Mouse (Mus musculus): ENCODE results near the gene Wwox. TPM values are rescaled to one million over a fixed set of nuclear protein-coding genes. Genes with fewer than 3 reads are reported as not detected.

Gene Wwox
- total and polyA plus RNA-seq, 3 experiments: 7.8 to 11.5 (median 9.1) TPM

DNA sequence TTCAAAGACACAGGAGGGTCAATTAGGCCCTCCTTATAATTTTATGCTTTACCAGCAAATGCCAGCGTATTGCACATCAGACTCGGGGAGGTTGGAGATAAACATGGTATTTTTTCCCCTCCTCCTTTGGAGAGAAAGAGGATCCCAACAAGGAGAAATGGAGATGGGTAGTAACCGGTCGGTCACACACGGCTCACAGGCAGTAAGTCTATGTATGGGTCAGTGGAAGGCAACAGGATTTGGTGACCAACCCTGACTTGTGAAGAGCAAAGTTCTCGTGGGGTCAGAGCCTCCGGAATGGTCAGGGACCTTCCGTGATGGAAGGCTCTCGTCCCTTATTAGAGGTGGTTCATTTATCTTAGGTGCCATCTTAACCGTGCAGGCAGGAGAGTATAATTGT, 374.4 kb downstream of the Wwox start:
- in situ Hi-C loops (cut with MboI; ENCODE audit: low pct_ligation_motif_present, low pct_unique_long_range_greater_than_20kb, low sequenced_read_pairs): no loop called here
- Histone ChIP-seq H3K9ac (ENCODE audit: insufficient read depth, low read depth) (no peak overlapping the region), H3K79me2 (replicated peaks; ENCODE audit: control insufficient read depth, extremely low read depth, insufficient read depth, poor library complexity, severe bottlenecking) (no peaks in the 10 kb centered on the region), H3K9me3 (replicated peaks; ENCODE audit: low read length) (no peaks in the 10 kb centered on the region), H3K36me3 (replicated peaks in 1 of 2; ENCODE audit: control insufficient read depth in 1 of 2, insufficient read depth in 1 of 2, low read length in 1 of 2) (no peaks in the 10 kb centered on the region), H3K27ac (ENCODE audit: insufficient read depth, low read depth) (no peak overlapping the region), H3K4me1 (ENCODE audit: control insufficient read depth in 1 of 2, insufficient read depth in 2 of 2) (peaks cover 0 to 11% of the 10 kb centered on the region in 2 experiments; a peak in 2 of 4 replicates), H3K4me2 (ENCODE audit: insufficient read depth, low read depth, poor library complexity, severe bottlenecking) (no peak overlapping the region), H3K4me3 (replicated peaks in 1 of 3; ENCODE audit: low read depth in 2 of 3, low read length in 2 of 3, poor library complexity in 1 of 3) (no peak overlapping the region), H3K27me3 (replicated peaks) (no peaks in the 10 kb centered on the region)
- dilution Hi-C loops (cut with MboI; ENCODE audit: extremely low pct_ligation_motif_present, extremely low pct_unique_long_range_greater_than_20kb, low sequenced_read_pairs): no loop called here
- no peak for TF ChIP-seq MYC (IDR thresholded peaks at IDR 0.05; ENCODE audit: low read depth, low read length)
- no peak for TF ChIP-seq BHLHE40 (IDR thresholded peaks at IDR 0.05; ENCODE audit: low read depth, low read length)
- TF ChIP-seq USF1 (IDR thresholded peaks at IDR 0.05; ENCODE audit: low read depth, low read length): no peak
- TF ChIP-seq SMC3 (IDR thresholded peaks at IDR 0.05; ENCODE audit: low read depth, low read length): no peak
- TF ChIP-seq RCOR1 (conservative IDR thresholded peaks at IDR 0.05; ENCODE audit: low read depth, low read length): no peak
- no peak for TF ChIP-seq PAX5 (IDR thresholded peaks at IDR 0.05; ENCODE audit: low read length)
- TF ChIP-seq ETS1 (conservative IDR thresholded peaks at IDR 0.05; ENCODE audit: low read depth, low read length): no peak
- no peak for TF ChIP-seq RAD21 (IDR thresholded peaks at IDR 0.05; ENCODE audit: low read depth, low read length)
- TF ChIP-seq NELFE (IDR thresholded peaks at IDR 0.05; ENCODE audit: low read depth, low read length): no peak
- no peak for TF ChIP-seq E2F4 (IDR thresholded peaks at IDR 0.05; ENCODE audit: insufficient replicate concordance, low read depth, low read length)
- no peak for TF ChIP-seq MXI1 (IDR thresholded peaks at IDR 0.05; ENCODE audit: low read depth, low read length)
- no peak for TF ChIP-seq ZC3H11A (IDR thresholded peaks at IDR 0.05; ENCODE audit: low read depth, low read length)
- no peak for TF ChIP-seq POLR2A (IDR thresholded peaks at IDR 0.05; ENCODE audit: low read depth, low read length)
- TF ChIP-seq ZNF384 (IDR thresholded peaks at IDR 0.05; ENCODE audit: low read depth, low read length): no peak
- TF ChIP-seq USF2 (conservative IDR thresholded peaks at IDR 0.05; ENCODE audit: low read depth, low read length): no peak
- TF ChIP-seq SIN3A (IDR thresholded peaks at IDR 0.05; ENCODE audit: low read length): no peak
- no peak for TF ChIP-seq TBP (conservative IDR thresholded peaks at IDR 0.05; ENCODE audit: low read depth, low read length)
- TF ChIP-seq EP300 (IDR thresholded peaks at IDR 0.05; ENCODE audit: low read length): no peak
- no peak for TF ChIP-seq HCFC1 (IDR thresholded peaks at IDR 0.05; ENCODE audit: low read depth, low read length)
- no peak for DNase-seq (ENCODE audit: extremely low read depth)

DNA sequence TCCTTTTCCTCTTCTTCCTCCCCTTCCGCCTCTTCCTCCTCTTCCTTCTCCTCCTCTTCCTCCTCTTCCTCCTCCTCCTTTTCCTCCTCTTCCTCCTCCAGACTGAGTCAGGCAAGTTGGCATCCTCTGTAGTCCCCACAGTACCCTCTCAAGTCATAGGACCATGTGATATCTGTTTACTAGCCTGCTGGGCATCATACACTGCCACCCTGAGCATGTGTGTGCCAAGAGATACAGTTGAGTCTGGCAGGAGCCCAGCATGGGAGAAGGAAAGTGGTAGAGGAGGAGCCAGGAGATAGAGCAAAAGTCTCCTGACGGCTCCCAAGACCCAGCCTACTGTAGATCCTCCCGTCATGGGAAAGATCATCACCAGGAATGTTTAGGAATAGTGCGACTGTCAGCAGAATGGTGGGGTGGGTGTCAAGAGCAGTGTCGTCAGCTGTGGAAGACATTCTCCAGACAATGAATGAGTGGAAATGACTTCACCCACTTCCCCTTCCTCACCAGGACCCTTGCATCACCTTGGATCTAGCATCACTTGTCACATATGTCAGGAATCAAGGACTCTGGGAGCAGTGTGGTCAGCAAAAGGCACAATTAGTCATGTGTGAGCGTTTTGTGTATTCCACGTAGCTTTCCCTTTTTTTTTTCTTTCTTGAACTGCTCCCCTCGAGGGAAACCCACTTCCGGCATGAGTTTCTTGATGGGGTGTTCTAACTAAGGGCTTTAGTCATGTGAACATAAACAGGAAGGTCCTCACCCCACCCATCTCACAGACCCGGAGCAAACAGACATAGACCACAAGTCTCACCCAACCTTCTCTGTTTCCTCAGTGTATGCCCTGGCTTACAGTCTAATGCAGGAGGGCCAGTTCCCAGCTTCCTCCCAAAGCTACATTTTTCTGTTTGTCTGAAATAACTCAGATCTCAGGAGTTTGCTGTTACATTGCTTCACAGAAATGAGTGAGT, 375.6 kb downstream of the Wwox start:
- no peak overlapping the region for H3K27ac ChIP-seq (ENCODE audit: insufficient read depth, low read depth)
- TF ChIP-seq POLR2A (IDR thresholded peaks at IDR 0.05; ENCODE audit: low read depth, low read length) (no peak), E2F4 (IDR thresholded peaks at IDR 0.05; ENCODE audit: insufficient replicate concordance, low read depth, low read length) (no peak), IRF4 (IDR thresholded peaks at IDR 0.05; ENCODE audit: low read depth, low read length) (no peak), MAFK (IDR thresholded peaks at IDR 0.05; ENCODE audit: insufficient replicate concordance, low read length) (no peak), HCFC1 (IDR thresholded peaks at IDR 0.05; ENCODE audit: low read depth, low read length) (no peak), ELF1 (IDR thresholded peaks at IDR 0.05; ENCODE audit: low read depth, low read length) (no peak), MEF2A (IDR thresholded peaks at IDR 0.05; ENCODE audit: borderline replicate concordance, low read depth, low read length) (no peak), GABPA (IDR thresholded peaks at IDR 0.05; ENCODE audit: insufficient replicate concordance, low read depth, low read length) (no peak), CHD2 (IDR thresholded peaks at IDR 0.05; ENCODE audit: low read length) (no peak), UBTF (IDR thresholded peaks at IDR 0.05; ENCODE audit: low read depth, low read length) (no peak), SIN3A (IDR thresholded peaks at IDR 0.05; ENCODE audit: low read length) (no peak)
- no peaks in the 10 kb centered on the region for H3K9me3 ChIP-seq (replicated peaks; ENCODE audit: low read length)
- H3K4me2 ChIP-seq (ENCODE audit: insufficient read depth, low read depth, poor library complexity, severe bottlenecking): no peak overlapping the region
- peaks cover 0 to 18% of the 10 kb centered on the region in 2 experiments; a peak in 2 of 4 replicates for H3K4me1 ChIP-seq (ENCODE audit: control insufficient read depth in 1 of 2, insufficient read depth in 2 of 2)
- no peaks in the 10 kb centered on the region for H3K79me2 ChIP-seq (replicated peaks; ENCODE audit: control insufficient read depth, extremely low read depth, insufficient read depth, poor library complexity, severe bottlenecking)
- in situ Hi-C loops (cut with MboI; ENCODE audit: low pct_ligation_motif_present, low pct_unique_long_range_greater_than_20kb, low sequenced_read_pairs): no loop called here
- no peak overlapping the region for H3K4me3 ChIP-seq (replicated peaks in 1 of 3; ENCODE audit: low read depth in 2 of 3, low read length in 2 of 3, poor library complexity in 1 of 3)
- no peak overlapping the region for H3K9ac ChIP-seq (ENCODE audit: insufficient read depth, low read depth)
- no peak for DNase-seq (ENCODE audit: extremely low read depth)
- H3K27me3 ChIP-seq (replicated peaks): no peaks in the 10 kb centered on the region
- no peaks in the 10 kb centered on the region for H3K36me3 ChIP-seq (replicated peaks in 1 of 2; ENCODE audit: control insufficient read depth in 1 of 2, insufficient read depth in 1 of 2, low read length in 1 of 2)
- dilution Hi-C loops (cut with MboI; ENCODE audit: extremely low pct_ligation_motif_present, extremely low pct_unique_long_range_greater_than_20kb, low sequenced_read_pairs): no loop called here
